Mouse (Mus musculus) lung, embryonic 16.5 days (tissue): ENCODE results near the gene Tmem53. TPM values are rescaled to one million over a fixed set of nuclear protein-coding genes. Genes with fewer than 3 reads are reported as not detected.

Experiments
- ATAC-seq: fragments of 200-750 bp; cut with Nextera tagmentation; 2 replicates; pipeline ENCODE4 v1.8.0; 2017; ENCODE audit warnings: low read depth, mild to moderate bottlenecking, moderate library complexity
- H3K27ac ChIP-seq: fragments of 300-500 bp; sonication (generic); 2 replicates; pipeline ENCODE4 v1.5.1; 2014; ENCODE audit warnings: mild to moderate bottlenecking, control low read depth, low read length
- H3K27me3 ChIP-seq: fragments of 300-500 bp; sonication (generic); 2 replicates; pipeline ENCODE4 v1.6.1; 2014; ENCODE audit warnings: low read depth, low read length, mixed read lengths; ENCODE audit not compliant: control insufficient read depth, insufficient read depth
- H3K36me3 ChIP-seq: fragments of 300-500 bp; sonication (generic); 2 replicates; pipeline ENCODE4 v1.6.1; 2014; ENCODE audit warnings: low read length; ENCODE audit not compliant: control insufficient read depth, insufficient read depth
- H3K4me1 ChIP-seq: fragments of 300-500 bp; sonication (generic); replicated peaks from 2 replicates; pipeline ENCODE4 v1.6.1; 2014; ENCODE audit warnings: low read length, mixed read lengths; ENCODE audit not compliant: control insufficient read depth, insufficient read depth
- H3K4me2 ChIP-seq: fragments of 300-500 bp; sonication (generic); 2 replicates; pipeline ENCODE4 v1.6.1; 2014; ENCODE audit warnings: low read depth, low read length, control low read depth
- H3K4me3 ChIP-seq: fragments of 300-500 bp; sonication (generic); 2 replicates; pipeline ENCODE4 v1.5.1; 2014; ENCODE audit warnings: mild to moderate bottlenecking, low read length, control low read depth
- H3K9ac ChIP-seq: fragments of 300-500 bp; sonication (generic); 2 replicates; pipeline ENCODE4 v1.6.1; 2014; ENCODE audit warnings: low read length, control low read depth
- H3K9me3 ChIP-seq: fragments of 300-500 bp; sonication (generic); 2 replicates; pipeline ENCODE4 v1.6.1; 2016; ENCODE audit warnings: low read length; ENCODE audit not compliant: control insufficient read depth
- WGBS: fragments of 180-500 bp; shearing (Covaris S2); extraction: QIAGEN DNeasy Blood & Tissue Kit; methylation state at CpG from one replicate; pipeline ENCODE4 v1.1.7; 2014; 5-methylcytosine and 5-hydroxymethylcytosine counted together
- polyA plus RNA-seq: library from polyadenylated mRNA; unstranded; fragments of >200 nt; fragmentation: Nextera tagmentation; extraction: Ambion mirVana; gene quantifications from 2 replicates; pipeline ENCODE4 v1.2.1, GENCODE M21; 2015

The Tmem53 gene
- polyA plus RNA-seq, 1 experiment from 2014 or later, result 19.9 TPM

- Histone ChIP-seq H3K4me2 (no peak overlapping the region), H3K27me3 (no peaks in the 10 kb centered on the region), H3K4me3 (no peak overlapping the region), H3K4me1 (peaks cover 13% of the 10 kb centered on the region), H3K9me3 (no peaks in the 10 kb centered on the region), H3K27ac (peak overlapping the region; percentile 44), H3K9ac (no peak overlapping the region), H3K36me3 (no peaks in the 10 kb centered on the region)
- WGBS, result 31% methylated on average over 4 of the region's 4 CpGs
- ATAC-seq, result peak; percentile 45; the same call in 1 of the 2 replicates
These were observed 15.9 kb upstream of the Tmem53 start for GRCm38 (mm10) chr4:117235822-117236221.

- 22% methylated on average over 2 of the region's 2 CpGs for WGBS
- Histone ChIP-seq H3K4me2 (no peak overlapping the region), H3K27ac (peak overlapping the region; percentile 50), H3K36me3 (no peaks in the 10 kb centered on the region), H3K4me1 (peaks cover 15% of the 10 kb centered on the region), H3K9ac (no peak overlapping the region), H3K4me3 (no peak overlapping the region), H3K27me3 (no peaks in the 10 kb centered on the region), H3K9me3 (no peaks in the 10 kb centered on the region)
- peak; percentile 56; the same call in 1 of the 2 replicates for ATAC-seq
These were observed 12.6 kb upstream of the Tmem53 start for GRCm38 (mm10) chr4:117239153-117239552.

- Histone ChIP-seq H3K4me3 (no peak overlapping the region), H3K9me3 (no peaks in the 10 kb centered on the region), H3K9ac (no peak overlapping the region), H3K36me3 (no peaks in the 10 kb centered on the region), H3K4me2 (no peak overlapping the region), H3K27ac (peak overlapping the region; percentile 12; the same call in 1 of the 2 replicates), H3K27me3 (no peaks in the 10 kb centered on the region), H3K4me1 (peaks cover 9% of the 10 kb centered on the region)
- no peak for ATAC-seq
- 45% methylated on average over 6 of the region's 6 CpGs for WGBS
These were observed 10.9 kb upstream of the Tmem53 start for GRCm38 (mm10) chr4:117240867-117241266.

- Histone ChIP-seq H3K4me2 (peak overlapping the region; percentile 69), H3K4me3 (peak overlapping the region; percentile 80)
- WGBS, result 67% methylated on average over 1 of the region's 1 CpGs
These were observed 769 bp upstream of the Tmem53 start for GRCm38 (mm10) chr4:117250982-117251381.

GRCm38 (mm10) chr4:117252351-117252750, 600 bp downstream of the Tmem53 start:
- ATAC-seq, result peak; percentile 46
- Histone ChIP-seq H3K27ac (peak overlapping the region; percentile 88), H3K27me3 (no peaks in the 10 kb centered on the region), H3K4me1 (peaks cover 10% of the 10 kb centered on the region), H3K9me3 (no peaks in the 10 kb centered on the region), H3K4me3 (peak overlapping the region; percentile 80), H3K9ac (peak overlapping the region; percentile 79), H3K36me3 (no peaks in the 10 kb centered on the region), H3K4me2 (peak overlapping the region; percentile 69)
- 20% methylated on average over 5 of the region's 5 CpGs for WGBS

More at GRCm38 (mm10) chr4:117250982-117251381, 769 bp upstream of the Tmem53 start:
- Histone ChIP-seq H3K9ac (no peak overlapping the region), H3K36me3 (no peaks in the 10 kb centered on the region), H3K27ac (no peak overlapping the region), H3K27me3 (no peaks in the 10 kb centered on the region), H3K9me3 (no peaks in the 10 kb centered on the region), H3K4me1 (peaks cover 10% of the 10 kb centered on the region)
- no peak for ATAC-seq

GRCm38 (mm10) chr4:117252755-117253154, 1.0 kb downstream of the Tmem53 start:
- Histone ChIP-seq H3K4me2 (peak overlapping the region; percentile 69), H3K27ac (peak overlapping the region; percentile 47), H3K9ac (no peak overlapping the region), H3K9me3 (no peaks in the 10 kb centered on the region), H3K4me1 (peaks cover 10% of the 10 kb centered on the region), H3K4me3 (peak overlapping the region; percentile 80), H3K36me3 (no peaks in the 10 kb centered on the region), H3K27me3 (no peaks in the 10 kb centered on the region)
- WGBS, result 89% methylated on average over 5 of the region's 5 CpGs
- no peak for ATAC-seq

GRCm38 (mm10) chr4:117253218-117254016, 1.7 kb downstream of the Tmem53 start:
- WGBS, result 60% methylated on average over 12 of the region's 12 CpGs
- H3K4me2 ChIP-seq, result no peak overlapping the region
- H3K27me3 ChIP-seq, result no peaks in the 10 kb centered on the region
- no peaks in the 10 kb centered on the region for H3K36me3 ChIP-seq
- H3K9ac ChIP-seq, result no peak overlapping the region
- H3K9me3 ChIP-seq, result no peaks in the 10 kb centered on the region
- peaks cover 10% of the 10 kb centered on the region for H3K4me1 ChIP-seq
- no peak overlapping the region for H3K4me3 ChIP-seq
- H3K27ac ChIP-seq, result peak overlapping the region; percentile 47; the same call in 1 of the 2 replicates
- ATAC-seq, result no peak

- Histone ChIP-seq H3K9ac (no peak overlapping the region), H3K4me2 (no peak overlapping the region), H3K27me3 (no peaks in the 10 kb centered on the region), H3K4me1 (peaks cover 10% of the 10 kb centered on the region), H3K9me3 (no peaks in the 10 kb centered on the region), H3K4me3 (no peak overlapping the region), H3K36me3 (no peaks in the 10 kb centered on the region), H3K27ac (no peak overlapping the region)
- ATAC-seq, result no peak
- 46% methylated on average over 5 of the region's 5 CpGs for WGBS
These were observed 2.4 kb downstream of the Tmem53 start for GRCm38 (mm10) chr4:117254017-117254627.

- no peak for ATAC-seq
- H3K36me3 ChIP-seq, result no peaks in the 10 kb centered on the region
- 62% methylated on average over 6 of the region's 6 CpGs for WGBS
These were observed 2.9 kb downstream of the Tmem53 start for GRCm38 (mm10) chr4:117254672-117255071.

More at GRCm38 (mm10) chr4:117254672-117255071, 2.9 kb downstream of the Tmem53 start:
- Histone ChIP-seq H3K4me2 (no peak overlapping the region), H3K9me3 (no peaks in the 10 kb centered on the region), H3K27me3 (no peaks in the 10 kb centered on the region), H3K4me1 (peaks cover 10% of the 10 kb centered on the region), H3K9ac (no peak overlapping the region), H3K27ac (no peak overlapping the region), H3K4me3 (no peak overlapping the region)
